Mouse (Mus musculus): ENCODE measurements around the gene Ppp4r1.

DNA sequence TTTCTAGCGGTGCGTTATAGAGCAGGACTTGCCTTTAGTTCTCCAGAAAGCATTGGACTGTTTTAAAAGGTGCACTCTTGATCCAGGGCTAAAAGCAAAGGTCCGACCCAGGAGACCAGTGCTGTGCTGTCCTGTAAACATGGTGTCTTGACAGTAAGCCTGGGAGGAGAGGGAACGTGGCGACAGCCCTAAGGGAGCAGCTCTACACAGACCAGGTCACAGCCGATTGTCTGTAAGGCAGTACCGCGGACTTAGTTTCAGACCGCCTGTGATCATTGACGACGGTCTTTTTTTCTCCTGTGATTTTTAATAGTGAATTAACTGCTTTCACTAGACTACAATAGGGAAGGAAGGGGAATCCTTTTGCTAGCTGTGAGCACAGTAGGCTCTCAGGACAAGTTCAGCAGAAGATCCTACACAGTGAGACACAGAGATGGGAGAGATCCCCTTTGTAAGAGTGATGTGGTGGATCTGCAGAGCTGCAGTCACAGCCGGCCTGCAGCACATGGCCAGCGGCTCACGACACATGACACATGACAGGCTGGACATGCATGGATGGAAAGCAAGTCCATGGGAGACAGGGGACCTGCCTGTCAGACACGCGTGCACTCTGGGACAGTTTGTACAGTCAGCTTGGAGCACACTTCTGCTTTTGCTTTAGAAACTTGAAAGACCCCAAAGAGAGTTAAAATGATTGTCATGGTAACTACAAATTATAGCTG, 44.9 kb downstream of the Ppp4r1 start:
- TF ChIP-seq CTCF (IDR thresholded peaks at IDR 0.05; ENCODE audit: insufficient read depth, low read length) (no peak), POLR2A (IDR thresholded peaks at IDR 0.05; ENCODE audit: borderline replicate concordance, extremely low read depth, low read depth, low read length) (no peak)

All from lung, adult 2 months (tissue).